Mouse (Mus musculus) naive thymus-derived CD4-positive, alpha-beta T cell, adult 2 months (primary cell): ENCODE measurements at regions not wholly inside any gene's neighbourhood (a gene's known extent, or its start where the extent isn't known, plus 50 kb on each side); places are given as distances from the start of the nearest gene placed in this dataset.
"Not testable (repeated sequence)": the region's sequence is repeated elsewhere in the genome, so short reads cannot be mapped to it uniquely, and the experiment has no call there.

Source experiments
- DNase-seq: peaks from one replicate; pipeline ENCODE4 v3.0.0-alpha.2; 2011; ENCODE audit warnings: low read depth

- DNase-seq: no peak
Measured at GRCm38 (mm10) chr10:45855514-45855913, 277.9 kb downstream of the Hace1 start.

DNA sequence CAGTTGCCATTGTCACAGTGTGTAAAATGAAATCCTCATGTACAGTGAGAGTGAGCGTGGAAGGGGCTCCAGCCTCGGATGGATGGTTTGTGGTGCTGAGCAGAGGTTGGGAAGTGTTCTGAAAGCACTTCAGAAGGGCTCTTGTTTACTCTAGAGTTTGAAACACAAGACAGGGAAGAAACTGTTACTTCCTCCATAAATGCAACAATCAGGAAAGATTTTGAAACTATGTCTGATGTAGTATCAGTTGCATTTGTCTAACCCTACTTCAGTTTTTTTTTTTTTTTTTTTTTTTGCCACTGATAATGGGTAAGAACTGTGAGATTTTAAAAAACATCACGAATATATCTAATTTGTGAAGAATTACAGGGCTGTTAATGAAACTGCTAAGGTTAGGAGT is 281.5 kb downstream of the Hace1 start:
- no peak for DNase-seq

DNA sequence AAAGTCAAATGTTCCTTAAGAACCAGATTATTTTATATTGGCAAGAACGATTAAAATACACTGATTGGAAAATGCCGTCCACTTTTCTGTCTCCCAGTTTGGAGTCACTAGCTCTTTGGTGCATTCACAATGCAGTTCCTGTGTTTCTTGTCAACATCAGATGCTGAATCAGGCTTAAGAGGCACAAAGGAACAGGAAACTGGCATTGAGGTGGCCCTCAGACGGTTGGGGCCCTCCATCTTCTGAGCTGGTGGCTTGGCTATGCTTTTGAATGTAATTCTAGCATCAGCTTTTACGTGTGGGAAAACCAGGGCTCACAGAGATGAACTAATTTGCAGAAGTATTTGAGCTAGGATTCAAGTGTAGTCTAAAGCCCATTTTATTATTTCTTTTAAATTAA is 282.3 kb downstream of the Hace1 start:
- DNase-seq: no peak

- no peak for DNase-seq
Measured at GRCm38 (mm10) chr10:45860696-45861095, 283.1 kb downstream of the Hace1 start.

- no peak for DNase-seq
Measured at GRCm38 (mm10) chr10:45865793-45866192, 288.2 kb downstream of the Hace1 start.

- DNase-seq: no peak
Measured at GRCm38 (mm10) chr10:45866860-45867259, 289.2 kb downstream of the Hace1 start.

DNA sequence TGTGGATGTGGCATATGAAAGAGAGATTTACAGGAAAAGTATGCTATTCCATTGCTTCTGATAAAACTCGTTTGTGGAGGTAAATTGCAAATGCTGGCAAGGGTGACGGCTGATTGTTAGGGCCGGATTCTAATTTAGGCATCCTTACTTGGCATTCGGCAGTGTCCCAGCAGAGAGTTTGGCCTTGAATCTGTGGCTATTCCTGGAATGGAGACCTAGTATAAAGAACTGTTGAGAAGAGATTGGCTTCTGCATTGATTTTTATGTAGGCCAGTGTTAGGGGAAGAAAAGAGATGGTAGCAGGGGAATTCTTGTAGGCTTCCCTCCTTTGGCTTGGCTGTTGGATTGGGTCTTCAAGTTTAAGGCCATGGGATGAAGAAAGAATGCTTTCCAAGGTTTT is 293.4 kb downstream of the Hace1 start:
- DNase-seq: no peak

DNA sequence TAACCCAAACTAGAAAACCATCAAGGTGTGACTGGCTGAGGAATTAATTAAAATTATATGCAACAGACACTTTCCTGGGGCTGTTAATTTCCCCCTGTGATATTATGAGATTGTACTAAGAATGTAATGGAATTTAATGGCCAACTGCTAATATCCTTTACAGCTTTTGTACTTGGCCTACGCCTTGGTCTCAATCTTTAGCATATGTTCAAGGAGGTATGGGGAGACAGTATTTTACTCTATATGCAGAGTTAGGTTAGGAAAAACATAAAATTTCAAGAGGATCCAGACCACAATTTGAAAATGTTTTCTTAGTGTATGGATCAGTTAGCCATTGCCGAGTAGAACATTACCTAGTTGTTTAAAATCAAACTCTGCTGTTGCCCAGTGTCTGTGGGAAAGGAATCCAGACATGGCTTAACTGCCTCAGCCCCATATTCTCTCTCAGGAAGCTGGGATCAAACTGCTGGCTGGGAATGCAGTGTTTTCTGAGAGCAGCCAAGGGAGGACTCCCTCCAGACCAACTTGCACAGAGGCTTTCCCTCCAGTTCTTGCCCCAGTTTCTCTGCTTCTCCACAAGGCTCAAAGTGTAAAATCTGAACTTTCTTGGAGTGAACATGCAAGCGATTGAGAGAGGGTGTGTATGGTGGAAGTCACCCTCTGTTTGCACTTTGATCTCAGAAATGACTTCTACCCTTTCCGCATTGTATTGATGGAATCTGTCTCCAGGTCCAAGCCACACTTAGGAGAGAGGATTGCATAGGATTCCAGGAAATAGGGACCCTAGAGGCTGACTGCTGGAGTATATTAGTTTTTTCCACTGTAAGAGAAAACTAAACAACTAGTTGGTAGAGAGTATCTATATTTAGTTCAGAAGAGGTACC is 294.6 kb downstream of the Hace1 start:
- DNase-seq: no peak

- DNase-seq: no peak
Measured at GRCm38 (mm10) chr10:45873805-45874780, 296.5 kb downstream of the Hace1 start.

- DNase-seq: not testable (repeated sequence)
Measured at GRCm38 (mm10) chr10:45875287-45875686, 297.7 kb downstream of the Hace1 start.

- no peak for DNase-seq
Measured at GRCm38 (mm10) chr10:45883745-45884144, 306.1 kb downstream of the Hace1 start.

DNA sequence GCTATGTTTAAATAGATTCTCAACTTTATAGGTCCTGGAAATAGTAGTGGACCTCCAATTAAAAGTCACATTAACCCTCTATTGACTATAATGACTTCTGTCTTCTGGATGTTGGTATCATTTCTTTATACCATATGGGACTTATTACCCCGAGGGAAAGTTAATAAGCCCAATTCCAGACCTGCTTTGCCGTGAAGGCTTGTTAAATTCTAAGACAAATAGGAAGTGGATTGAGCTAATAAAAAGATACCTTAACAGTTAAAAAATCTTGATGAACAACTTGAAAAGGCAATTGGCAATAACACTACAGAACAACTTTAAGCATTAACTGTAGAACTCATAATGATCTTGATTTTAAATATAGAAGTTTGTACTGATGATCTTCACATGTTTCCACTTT is 309.0 kb downstream of the Hace1 start:
- DNase-seq: no peak

DNA sequence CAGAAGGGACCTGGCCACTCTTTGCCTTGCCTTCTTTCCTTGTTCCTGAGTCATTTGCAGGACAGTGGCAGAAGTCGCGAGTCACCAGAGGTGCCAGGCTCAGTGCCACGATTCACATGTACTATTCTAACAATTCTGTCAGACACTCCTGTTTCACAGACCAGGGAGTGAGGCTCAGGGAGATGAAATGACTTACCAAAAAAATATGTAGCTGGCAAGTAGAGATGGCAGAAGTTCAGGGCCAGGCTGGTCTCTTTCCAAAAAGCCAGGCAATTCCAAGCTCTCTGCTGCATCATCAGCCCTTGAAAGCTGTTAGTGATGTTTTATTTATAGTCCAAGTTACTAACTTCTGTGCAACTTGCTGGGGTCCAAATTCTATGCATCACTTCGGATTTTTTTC is 311.2 kb downstream of the Hace1 start:
- no peak for DNase-seq

- no peak for DNase-seq
Measured at GRCm38 (mm10) chr10:45889381-45889951, 311.8 kb downstream of the Hace1 start.

GRCm38 (mm10) chr10:45890088-45890626 is 312.5 kb downstream of the Hace1 start:
- no peak for DNase-seq

GRCm38 (mm10) chr10:45892464-45892863 is 314.8 kb downstream of the Hace1 start:
- DNase-seq: no peak

- no peak for DNase-seq
Measured at GRCm38 (mm10) chr10:45893894-45894831, 316.5 kb downstream of the Hace1 start.

- DNase-seq: peak; percentile 54
Measured at GRCm38 (mm10) chr10:45916928-45917327, 339.3 kb downstream of the Hace1 start.

- no peak for DNase-seq
Measured at GRCm38 (mm10) chr10:45925746-45926145, 348.1 kb downstream of the Hace1 start.

DNA sequence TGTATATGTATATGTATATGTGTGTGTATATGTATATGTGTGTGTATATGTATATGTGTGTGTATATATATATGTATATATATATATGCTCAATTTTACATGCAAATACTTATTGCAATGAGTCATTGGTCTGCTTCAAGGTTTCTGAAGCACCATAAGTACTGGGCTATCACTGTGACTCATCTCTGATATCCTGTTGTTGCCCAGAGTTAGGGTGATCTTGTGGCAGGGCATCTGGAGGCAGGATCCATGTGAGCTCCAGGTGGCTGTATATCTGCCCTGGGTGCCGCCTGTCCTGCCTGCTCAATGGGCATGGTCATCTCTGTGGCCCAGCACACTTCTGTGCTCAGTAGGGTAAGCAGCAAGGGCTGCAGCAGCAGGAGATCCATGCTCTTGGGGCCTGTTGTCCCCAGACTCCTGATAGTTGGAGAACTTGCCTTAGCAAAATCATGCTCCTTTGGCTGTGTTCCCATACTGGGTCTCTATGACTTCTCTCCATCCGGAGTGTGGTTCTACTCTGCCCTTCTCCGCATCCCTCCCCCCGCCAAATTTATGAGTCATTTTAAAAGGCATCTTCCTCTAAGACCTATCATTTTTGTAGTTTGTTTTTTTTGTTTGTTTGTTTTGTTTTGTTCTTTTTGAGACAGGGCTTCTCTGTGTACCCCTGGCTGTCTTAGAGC is 356.1 kb downstream of the Hace1 start:
- no peak for DNase-seq
